Mouse (Mus musculus) forebrain, embryonic 14.5 days (tissue): Measurements from ENCODE around the gene Inip. TPM values are rescaled to one million over a fixed set of nuclear protein-coding genes. Genes with fewer than 3 reads are reported as not detected.

ENCODE experiments used
- ATAC-seq: fragments of 200-750 bp; cut with Nextera tagmentation; 2 replicates; pipeline ENCODE4 v1.8.0; 2017; ENCODE audit warnings: mild to moderate bottlenecking, moderate library complexity
- DNase-seq: peaks from one replicate; pipeline ENCODE4 v3.0.0-alpha.2; 2015; ENCODE audit warnings: low spot score
- H3K27ac ChIP-seq: fragments of 300-500 bp; sonication (generic); 2 replicates; pipeline ENCODE4 v1.5.1; 2014; ENCODE audit warnings: low read depth, mild to moderate bottlenecking, control low read depth, low read length, moderate library complexity
- H3K27me3 ChIP-seq: fragments of 300-500 bp; sonication (generic); replicated peaks from 2 replicates; pipeline ENCODE4 v1.6.1; 2014; ENCODE audit warnings: low read length, control low read depth, mixed read lengths; ENCODE audit not compliant: control insufficient read depth, insufficient read depth
- H3K36me3 ChIP-seq: fragments of 300-500 bp; sonication (generic); 2 replicates; pipeline ENCODE4 v1.6.1; 2014; ENCODE audit warnings: low read length, control low read depth; ENCODE audit not compliant: control insufficient read depth, insufficient read depth
- H3K4me1 ChIP-seq: fragments of 300-500 bp; sonication (generic); 2 replicates; pipeline ENCODE4 v1.6.1; 2014; ENCODE audit warnings: antibody characterized with exemption, low read length, control low read depth; ENCODE audit not compliant: control insufficient read depth, insufficient read depth
- H3K4me2 ChIP-seq: fragments of 300-500 bp; sonication (generic); 2 replicates; pipeline ENCODE4 v1.6.1; 2014; ENCODE audit warnings: mild to moderate bottlenecking, control low read depth, low read length
- H3K4me3 ChIP-seq: fragments of 300-500 bp; sonication (generic); 2 replicates; pipeline ENCODE4 v1.5.1; 2014; ENCODE audit warnings: low read depth, low read length, control low read depth
- H3K9ac ChIP-seq: fragments of 300-500 bp; sonication (generic); 2 replicates; pipeline ENCODE4 v1.6.1; 2014; ENCODE audit warnings: mild to moderate bottlenecking, low read length, control low read depth, moderate library complexity
- H3K9me3 ChIP-seq: fragments of 300-500 bp; sonication (generic); replicated peaks from 2 replicates; pipeline ENCODE4 v1.6.1; 2016; ENCODE audit warnings: low read length, control low read depth, mixed read lengths; ENCODE audit not compliant: control insufficient read depth
- WGBS: fragments of 180-500 bp; shearing (Covaris S2); extraction: QIAGEN DNeasy Blood & Tissue Kit; methylation state at CpG from one replicate; pipeline ENCODE4 v1.1.7; 2014; 5-methylcytosine and 5-hydroxymethylcytosine counted together
- polyA plus RNA-seq: library from polyadenylated mRNA; unstranded; fragments of >200 nt; fragmentation: Nextera tagmentation; extraction: Ambion mirVana; gene quantifications from 2 replicates; pipeline ENCODE4 v1.2.1, GENCODE M21; 2014

The Inip gene
- polyA plus RNA-seq, 1 experiment from 2014 or later, result 68.0 TPM

- DNase-seq, result no peak
- Histone ChIP-seq H3K4me3 (no peak overlapping the region), H3K36me3 (no peaks in the 10 kb centered on the region), H3K27me3 (no peaks in the 10 kb centered on the region), H3K27ac (no peak overlapping the region), H3K9ac (no peak overlapping the region), H3K4me1 (no peaks in the 10 kb centered on the region), H3K9me3 (no peaks in the 10 kb centered on the region), H3K4me2 (no peak overlapping the region)
- ATAC-seq, result no peak
These were observed 12.4 kb downstream of the Inip start for GRCm38 (mm10) chr4:59789015-59789414.

DNA sequence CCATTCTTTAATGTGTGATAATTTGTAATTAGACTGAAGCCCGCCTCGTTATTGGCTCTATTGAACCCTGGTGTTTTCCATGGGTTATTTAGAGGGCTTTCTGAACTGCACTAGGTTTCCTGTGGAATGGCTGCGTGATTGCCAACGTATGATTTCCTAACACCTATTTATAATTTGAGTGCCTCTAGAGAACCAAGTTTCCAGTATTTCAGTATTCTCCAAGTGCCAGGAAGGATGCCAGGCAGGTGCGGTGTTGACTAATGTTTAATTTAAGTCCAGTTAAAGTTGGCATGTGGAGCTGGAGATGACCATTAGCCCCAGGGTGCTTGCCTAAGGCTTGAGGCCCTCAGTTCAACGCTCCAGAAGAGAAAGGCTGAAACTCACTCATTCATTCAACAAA, 14.3 kb downstream of the Inip start:
- 63% methylated on average over 6 of the region's 6 CpGs for WGBS
- no peaks in the 10 kb centered on the region for H3K36me3 ChIP-seq
- DNase-seq, result no peak

DNA sequence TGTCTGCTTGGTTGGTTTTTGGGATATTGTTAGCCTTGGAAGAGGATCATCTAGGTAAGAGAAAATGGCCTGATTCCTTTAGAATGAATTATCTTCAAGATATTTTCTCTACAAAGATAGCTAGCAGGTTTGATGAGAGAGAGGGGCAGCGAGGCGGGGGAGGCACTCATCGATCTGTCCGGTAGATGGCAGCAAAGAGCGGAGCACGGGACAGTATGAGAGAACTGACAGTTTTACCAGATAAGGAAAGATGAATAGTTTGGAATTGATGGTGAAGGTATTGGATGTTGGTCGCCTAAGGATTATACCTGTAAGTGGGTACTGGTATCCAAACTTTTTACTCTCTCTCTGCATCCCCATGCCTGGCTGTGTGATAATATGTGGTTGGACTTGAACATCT, 14.7 kb downstream of the Inip start:
- no peak overlapping the region for H3K27ac ChIP-seq
- DNase-seq, result peak; percentile 80
- WGBS, result 2% methylated on average over 7 of the region's 7 CpGs
- 0 out of 2 replicates have a peak, but pooled peaks have one; percentile 9 for ATAC-seq
- H3K9ac ChIP-seq, result no peak overlapping the region
- H3K4me1 ChIP-seq, result no peaks in the 10 kb centered on the region; the same call in 1 of the 2 replicates
- no peak overlapping the region for H3K4me3 ChIP-seq
- H3K36me3 ChIP-seq, result no peaks in the 10 kb centered on the region
- H3K27me3 ChIP-seq, result no peaks in the 10 kb centered on the region
- H3K4me2 ChIP-seq, result no peak overlapping the region
- H3K9me3 ChIP-seq, result no peaks in the 10 kb centered on the region

More for the DNA sequence above, 14.3 kb downstream of the Inip start:
- Histone ChIP-seq H3K27me3 (no peaks in the 10 kb centered on the region), H3K4me2 (no peak overlapping the region), H3K9me3 (no peaks in the 10 kb centered on the region), H3K27ac (no peak overlapping the region), H3K4me1 (no peaks in the 10 kb centered on the region; the same call in 1 of the 2 replicates), H3K9ac (no peak overlapping the region), H3K4me3 (no peak overlapping the region)
- ATAC-seq, result no peak

- ATAC-seq (no peak), DNase-seq (no peak)
- Histone ChIP-seq H3K4me1 (no peaks in the 10 kb centered on the region; the same call in 1 of the 2 replicates), H3K4me2 (no peak overlapping the region), H3K27ac (no peak overlapping the region), H3K9me3 (no peaks in the 10 kb centered on the region), H3K36me3 (no peaks in the 10 kb centered on the region), H3K9ac (no peak overlapping the region), H3K27me3 (no peaks in the 10 kb centered on the region), H3K4me3 (no peak overlapping the region)
- 33% methylated on average over 2 of the region's 2 CpGs for WGBS
These were observed 16.0 kb downstream of the Inip start for GRCm38 (mm10) chr4:59785412-59785811.

DNA sequence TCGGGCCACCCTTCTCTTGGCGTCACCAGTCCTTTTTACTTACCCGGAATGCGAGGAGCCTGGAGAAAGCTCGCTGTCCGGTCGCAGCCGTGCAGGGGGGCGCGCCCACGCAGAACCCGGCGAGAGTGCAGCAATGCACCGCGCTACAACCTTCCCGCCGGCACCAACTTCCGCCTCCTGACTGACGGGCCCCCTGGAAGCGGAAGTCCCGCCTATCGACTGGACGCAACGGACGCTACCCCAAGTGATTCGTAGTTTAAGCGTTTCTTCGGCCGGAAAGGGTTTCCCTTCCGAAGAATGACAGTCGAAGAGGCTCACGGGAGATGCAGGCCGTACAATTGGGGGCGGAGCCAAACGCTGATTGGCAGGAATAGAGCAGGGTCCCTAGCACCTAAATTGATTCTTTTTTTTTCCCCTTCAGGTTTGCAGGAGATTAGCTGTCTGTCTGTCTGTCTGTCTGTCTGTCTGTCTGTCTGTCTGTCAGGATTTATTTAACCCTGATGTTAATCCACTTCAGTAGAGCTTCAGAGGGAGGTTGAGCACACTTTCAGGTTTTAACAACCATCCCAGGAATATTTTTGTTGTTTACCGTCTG, 17.6 kb downstream of the Inip start:
- peak; percentile 100 for DNase-seq
- no peaks in the 10 kb centered on the region; the same call in 1 of the 2 replicates for H3K4me1 ChIP-seq
- no peaks in the 10 kb centered on the region for H3K36me3 ChIP-seq
- WGBS, result under 1% methylated on average over 36 of the region's 36 CpGs
- peak overlapping the region; percentile 99 for H3K4me3 ChIP-seq
- peak; percentile 96 for ATAC-seq
- H3K9me3 ChIP-seq, result no peaks in the 10 kb centered on the region
- H3K27me3 ChIP-seq, result no peaks in the 10 kb centered on the region
- peak overlapping the region; percentile 85 for H3K4me2 ChIP-seq
- H3K27ac ChIP-seq, result peak overlapping the region; percentile 63; the same call in 1 of the 2 replicates
- peak overlapping the region; percentile 79 for H3K9ac ChIP-seq

- peak overlapping the region; percentile 79 for H3K9ac ChIP-seq
- H3K4me2 ChIP-seq, result peak overlapping the region; percentile 85
- ATAC-seq (peak; percentile 61), DNase-seq (peak; percentile 56)
- H3K36me3 ChIP-seq, result no peaks in the 10 kb centered on the region
- H3K9me3 ChIP-seq, result no peaks in the 10 kb centered on the region
- peak overlapping the region; percentile 63; the same call in 1 of the 2 replicates for H3K27ac ChIP-seq
- no peaks in the 10 kb centered on the region; the same call in 1 of the 2 replicates for H3K4me1 ChIP-seq
- no peaks in the 10 kb centered on the region for H3K27me3 ChIP-seq
- peak overlapping the region; percentile 99 for H3K4me3 ChIP-seq
- under 1% methylated on average over 47 of the region's 47 CpGs for WGBS
These were observed 18.3 kb downstream of the Inip start for GRCm38 (mm10) chr4:59782853-59783684.

- peak; percentile 71 for DNase-seq
- no peaks in the 10 kb centered on the region; the same call in 1 of the 2 replicates for H3K4me1 ChIP-seq
- H3K27ac ChIP-seq, result no peak overlapping the region
- 33% methylated on average over 1 of the region's 1 CpGs for WGBS
- H3K4me2 ChIP-seq, result no peak overlapping the region
- no peak for ATAC-seq
- H3K36me3 ChIP-seq, result peaks cover 2% of the 10 kb centered on the region; the same call in 1 of the 2 replicates
- H3K9me3 ChIP-seq, result no peaks in the 10 kb centered on the region
- no peaks in the 10 kb centered on the region for H3K27me3 ChIP-seq
- H3K9ac ChIP-seq, result no peak overlapping the region
- no peak overlapping the region for H3K4me3 ChIP-seq
These were observed 20.8 kb downstream of the Inip start for GRCm38 (mm10) chr4:59780568-59780967.

DNA sequence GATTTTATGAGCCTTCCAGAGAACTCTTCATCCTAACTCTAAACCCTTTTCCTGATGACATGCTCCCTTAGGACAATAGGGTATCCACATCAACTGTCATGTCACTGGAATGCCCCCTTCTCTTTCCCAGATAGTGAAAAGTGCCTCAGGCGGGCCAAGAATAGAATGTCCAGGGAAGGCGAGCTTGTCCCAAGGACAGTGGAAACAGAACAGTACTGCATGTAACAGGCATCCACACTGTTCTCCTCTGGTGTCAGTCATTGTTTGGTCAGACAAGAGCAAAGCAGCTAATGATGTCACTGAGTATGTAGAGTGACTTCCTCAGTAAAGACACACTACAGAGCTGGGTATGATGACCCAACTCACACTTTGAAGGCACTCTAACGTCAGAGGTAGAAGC, 23.6 kb downstream of the Inip start:
- no peak overlapping the region for H3K9ac ChIP-seq
- ATAC-seq (no peak), DNase-seq (no peak)
- H3K9me3 ChIP-seq, result no peaks in the 10 kb centered on the region
- peaks cover 16% of the 10 kb centered on the region; the same call in 1 of the 2 replicates for H3K36me3 ChIP-seq
- no peaks in the 10 kb centered on the region; the same call in 1 of the 2 replicates for H3K4me1 ChIP-seq
- no peak overlapping the region for H3K27ac ChIP-seq
- no peak overlapping the region for H3K4me3 ChIP-seq
- no peaks in the 10 kb centered on the region for H3K27me3 ChIP-seq
- H3K4me2 ChIP-seq, result no peak overlapping the region
- 86% methylated on average over 3 of the region's 3 CpGs for WGBS
